Mouse (Mus musculus): Measurements from ENCODE around the gene Cntfr. TPM values are rescaled to one million over a fixed set of nuclear protein-coding genes. Genes with fewer than 3 reads are reported as not detected.

Gene Cntfr
- polyA plus RNA-seq, 1 experiment, result not detected

GRCm38 (mm10) chr4:41662723-41663122 lies 34.2 kb downstream of the Cntfr start:
- Histone ChIP-seq H3K4me1 (ENCODE audit: control insufficient read depth, insufficient read depth, low read length) (no peaks in the 10 kb centered on the region), H3K4me3 (ENCODE audit: insufficient read depth, low read length) (no peak overlapping the region), H3K27ac (ENCODE audit: insufficient read depth, low read depth, low read length) (no peak overlapping the region)
- no peak for TF ChIP-seq CTCF (IDR thresholded peaks at IDR 0.05; ENCODE audit: low read depth, low read length)

- Histone ChIP-seq H3K4me3 (ENCODE audit: insufficient read depth, low read length) (no peak overlapping the region), H3K4me1 (ENCODE audit: control insufficient read depth, insufficient read depth, low read length) (no peaks in the 10 kb centered on the region), H3K27ac (ENCODE audit: insufficient read depth, low read depth, low read length) (no peak overlapping the region)
- TF ChIP-seq CTCF (IDR thresholded peaks at IDR 0.05; ENCODE audit: low read depth, low read length) (no peak), POLR2A (IDR thresholded peaks at IDR 0.05; ENCODE audit: borderline replicate concordance, low read depth, low read length) (no peak)
Observed at GRCm38 (mm10) chr4:41660851-41661430, 35.9 kb downstream of the Cntfr start.

DNA sequence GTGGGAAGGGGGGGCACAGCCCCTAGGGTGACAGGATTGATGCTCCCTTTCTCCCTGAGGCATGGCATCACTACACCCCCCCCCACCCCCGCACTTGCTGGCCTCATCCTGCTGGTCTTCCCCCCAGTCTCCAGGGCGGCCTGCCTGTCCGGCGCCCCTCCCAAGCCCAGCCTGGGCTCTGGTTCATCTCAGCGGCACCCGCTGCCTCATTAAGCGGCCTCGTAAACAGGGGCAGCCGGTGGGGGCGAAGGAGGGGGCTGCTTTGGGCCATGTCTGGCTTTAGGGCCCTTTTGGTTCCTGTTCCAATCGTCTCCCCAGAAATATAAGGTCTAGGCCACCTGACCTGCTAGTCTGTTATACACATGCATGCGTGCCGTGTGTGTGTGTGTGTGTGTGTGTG lies 37.3 kb downstream of the Cntfr start:
- no peak for TF ChIP-seq CTCF (IDR thresholded peaks at IDR 0.05; ENCODE audit: low read depth, low read length)
- TF ChIP-seq POLR2A (IDR thresholded peaks at IDR 0.05; ENCODE audit: borderline replicate concordance, low read depth, low read length), result no peak
- Histone ChIP-seq H3K27ac (ENCODE audit: insufficient read depth, low read depth, low read length) (no peak overlapping the region), H3K4me3 (ENCODE audit: insufficient read depth, low read length) (no peak overlapping the region), H3K4me1 (ENCODE audit: control insufficient read depth, insufficient read depth, low read length) (no peaks in the 10 kb centered on the region)

- TF ChIP-seq CTCF (IDR thresholded peaks at IDR 0.05; ENCODE audit: low read depth, low read length) (no peak), POLR2A (IDR thresholded peaks at IDR 0.05; ENCODE audit: borderline replicate concordance, low read depth, low read length) (no peak)
Observed at GRCm38 (mm10) chr4:41658566-41659384, 38.1 kb downstream of the Cntfr start.

DNA sequence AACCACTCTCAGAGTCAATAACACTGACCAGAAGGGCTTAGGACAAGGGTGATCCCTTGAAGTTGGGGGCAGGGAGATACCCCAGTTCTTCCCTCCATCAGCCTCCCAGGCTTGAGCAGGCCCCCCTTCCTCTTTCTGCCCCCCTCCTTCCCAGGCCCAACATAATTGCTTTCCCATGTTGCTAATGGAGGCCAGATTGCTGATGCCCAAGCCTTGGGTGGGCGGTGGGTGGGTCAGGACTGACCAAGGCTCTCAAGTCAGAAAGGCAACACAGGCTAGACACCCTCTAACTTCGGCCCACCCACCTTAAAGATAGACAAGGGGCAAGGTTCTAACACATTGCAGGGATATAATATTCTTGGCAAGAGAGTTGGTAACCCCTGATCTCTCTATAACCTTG lies 41.4 kb downstream of the Cntfr start:
- TF ChIP-seq CTCF (IDR thresholded peaks at IDR 0.05; ENCODE audit: low read depth, low read length), result no peak
- no peak for TF ChIP-seq POLR2A (IDR thresholded peaks at IDR 0.05; ENCODE audit: borderline replicate concordance, low read depth, low read length)
- Histone ChIP-seq H3K27ac (ENCODE audit: insufficient read depth, low read depth, low read length) (no peak overlapping the region), H3K4me3 (ENCODE audit: insufficient read depth, low read length) (no peak overlapping the region), H3K4me1 (ENCODE audit: control insufficient read depth, insufficient read depth, low read length) (no peaks in the 10 kb centered on the region)

More at GRCm38 (mm10) chr4:41658566-41659384, 38.1 kb downstream of the Cntfr start:
- Histone ChIP-seq H3K27ac (ENCODE audit: insufficient read depth, low read depth, low read length) (no peak overlapping the region), H3K4me1 (ENCODE audit: control insufficient read depth, insufficient read depth, low read length) (no peaks in the 10 kb centered on the region), H3K4me3 (ENCODE audit: insufficient read depth, low read length) (no peak overlapping the region)

GRCm38 (mm10) chr4:41654217-41654616 lies 42.7 kb downstream of the Cntfr start:
- Histone ChIP-seq H3K4me3 (ENCODE audit: insufficient read depth, low read length) (no peak overlapping the region), H3K27ac (ENCODE audit: insufficient read depth, low read depth, low read length) (no peak overlapping the region), H3K4me1 (ENCODE audit: control insufficient read depth, insufficient read depth, low read length) (no peaks in the 10 kb centered on the region)
- peak; percentile 51; the same call in 1 of the 2 replicates for TF ChIP-seq CTCF (IDR thresholded peaks at IDR 0.05; ENCODE audit: low read depth, low read length)
- TF ChIP-seq POLR2A (IDR thresholded peaks at IDR 0.05; ENCODE audit: borderline replicate concordance, low read depth, low read length), result no peak

DNA sequence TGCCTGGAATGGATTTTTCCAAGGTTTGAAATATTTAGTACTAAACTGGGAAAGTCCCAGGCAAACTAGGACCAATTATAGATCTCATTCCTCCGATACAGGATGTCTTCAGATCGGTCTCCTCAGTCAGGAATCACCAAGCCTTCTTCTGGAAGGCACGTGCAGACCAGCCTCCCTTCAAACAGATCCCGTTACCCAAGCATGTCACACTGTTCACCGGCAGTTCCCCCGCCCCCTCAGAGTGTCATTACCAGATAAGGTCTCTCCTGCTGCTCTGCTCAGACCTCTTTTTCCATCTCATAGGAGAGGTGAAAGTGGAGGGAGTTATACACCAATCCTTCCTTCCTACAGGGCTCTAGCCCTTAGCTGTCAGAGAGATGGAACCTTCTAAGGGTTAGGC lies 43.2 kb downstream of the Cntfr start:
- Histone ChIP-seq H3K4me1 (ENCODE audit: control insufficient read depth, insufficient read depth, low read length) (no peaks in the 10 kb centered on the region), H3K27ac (ENCODE audit: insufficient read depth, low read depth, low read length) (no peak overlapping the region), H3K4me3 (ENCODE audit: insufficient read depth, low read length) (no peak overlapping the region)
- TF ChIP-seq CTCF (IDR thresholded peaks at IDR 0.05; ENCODE audit: low read depth, low read length) (no peak), POLR2A (IDR thresholded peaks at IDR 0.05; ENCODE audit: borderline replicate concordance, low read depth, low read length) (no peak)

DNA sequence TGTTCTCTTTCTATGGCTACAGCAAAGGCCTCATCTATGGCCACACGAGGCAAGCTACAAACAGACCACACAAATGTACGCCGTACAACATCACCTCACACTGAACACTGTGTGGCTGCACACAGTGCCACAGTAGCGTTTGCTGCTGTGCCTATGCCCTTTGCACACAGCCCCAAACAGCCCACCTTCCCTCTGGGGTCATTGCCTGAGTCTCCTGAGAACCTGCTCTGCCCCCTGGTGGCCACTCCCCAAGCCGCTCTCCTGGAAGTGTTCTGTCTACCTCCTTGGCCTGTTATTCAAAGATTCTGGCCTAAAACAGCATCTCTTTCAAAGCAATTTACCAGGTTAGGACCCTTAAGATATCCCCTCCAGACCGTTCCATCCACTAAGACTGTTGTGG lies 43.6 kb downstream of the Cntfr start:
- H3K4me1 ChIP-seq (ENCODE audit: control insufficient read depth, insufficient read depth, low read length), result no peaks in the 10 kb centered on the region
- TF ChIP-seq POLR2A (IDR thresholded peaks at IDR 0.05; ENCODE audit: borderline replicate concordance, low read depth, low read length), result no peak
- TF ChIP-seq CTCF (IDR thresholded peaks at IDR 0.05; ENCODE audit: low read depth, low read length), result peak; percentile 92
- no peak overlapping the region for H3K4me3 ChIP-seq (ENCODE audit: insufficient read depth, low read length)
- no peak overlapping the region for H3K27ac ChIP-seq (ENCODE audit: insufficient read depth, low read depth, low read length)

GRCm38 (mm10) chr4:41648627-41649026 lies 48.3 kb downstream of the Cntfr start:
- H3K27ac ChIP-seq (ENCODE audit: insufficient read depth, low read depth, low read length), result no peak overlapping the region
- no peak for TF ChIP-seq POLR2A (IDR thresholded peaks at IDR 0.05; ENCODE audit: borderline replicate concordance, low read depth, low read length)
- TF ChIP-seq CTCF (IDR thresholded peaks at IDR 0.05; ENCODE audit: low read depth, low read length), result no peak

GRCm38 (mm10) chr4:41648157-41648556 lies 48.7 kb downstream of the Cntfr start:
- no peak overlapping the region for H3K27ac ChIP-seq (ENCODE audit: insufficient read depth, low read depth, low read length)
- no peak overlapping the region for H3K4me3 ChIP-seq (ENCODE audit: insufficient read depth, low read length)
- no peak for TF ChIP-seq POLR2A (IDR thresholded peaks at IDR 0.05; ENCODE audit: borderline replicate concordance, low read depth, low read length)
- TF ChIP-seq CTCF (IDR thresholded peaks at IDR 0.05; ENCODE audit: low read depth, low read length), result no peak
- no peaks in the 10 kb centered on the region for H3K4me1 ChIP-seq (ENCODE audit: control insufficient read depth, insufficient read depth, low read length)

More at GRCm38 (mm10) chr4:41648627-41649026, 48.3 kb downstream of the Cntfr start:
- Histone ChIP-seq H3K4me1 (ENCODE audit: control insufficient read depth, insufficient read depth, low read length) (no peaks in the 10 kb centered on the region), H3K4me3 (ENCODE audit: insufficient read depth, low read length) (no peak overlapping the region)
